Mouse (Mus musculus) heart, embryonic 10.5 days (tissue): ENCODE data around the gene Fam174b. TPM values are rescaled to one million over a fixed set of nuclear protein-coding genes. Genes with fewer than 3 reads are reported as not detected.

Source experiments
- DNase-seq: peaks from one replicate; pipeline ENCODE4 v3.0.0-alpha.2; 2017; ENCODE audit warnings: low spot score
- H3K27ac ChIP-seq: fragments of 300-500 bp; sonication (generic); 2 replicates; pipeline ENCODE4 v1.5.1; 2016; ENCODE audit warnings: mild to moderate bottlenecking
- H3K27me3 ChIP-seq: fragments of 300-500 bp; sonication (generic); 2 replicates; pipeline ENCODE4 v1.6.1; 2016; ENCODE audit warnings: mild to moderate bottlenecking; ENCODE audit not compliant: poor library complexity, insufficient read depth, severe bottlenecking
- H3K36me3 ChIP-seq: fragments of 300-500 bp; sonication (generic); 2 replicates; pipeline ENCODE4 v1.6.1; 2016; ENCODE audit warnings: mild to moderate bottlenecking, moderate library complexity
- H3K4me1 ChIP-seq: fragments of 300-500 bp; sonication (generic); 2 replicates; pipeline ENCODE4 v1.6.1; 2016; ENCODE audit warnings: mild to moderate bottlenecking
- H3K4me3 ChIP-seq: fragments of 300-500 bp; sonication (generic); 2 replicates; pipeline ENCODE4 v1.5.1; 2016; ENCODE audit warnings: mild to moderate bottlenecking, moderate library complexity
- H3K9me3 ChIP-seq: fragments of 300-500 bp; sonication (generic); 2 replicates; pipeline ENCODE4 v1.6.1; 2016; ENCODE audit warnings: mild to moderate bottlenecking, moderate library complexity
- WGBS: fragments of 180-500 bp; shearing (Covaris S2); methylation state at CpG from one replicate; pipeline ENCODE4 v1.1.7; 2016; 5-methylcytosine and 5-hydroxymethylcytosine counted together
- polyA plus RNA-seq: library from polyadenylated mRNA; unstranded; fragments of >200 nt; fragmentation: Nextera tagmentation; extraction: Ambion mirVana; gene quantifications from 2 replicates; pipeline ENCODE4 v1.2.1, GENCODE M21; 2016

The Fam174b gene
- polyA plus RNA-seq, result 21.0 and 24.1 TPM in 2 replicates

DNA sequence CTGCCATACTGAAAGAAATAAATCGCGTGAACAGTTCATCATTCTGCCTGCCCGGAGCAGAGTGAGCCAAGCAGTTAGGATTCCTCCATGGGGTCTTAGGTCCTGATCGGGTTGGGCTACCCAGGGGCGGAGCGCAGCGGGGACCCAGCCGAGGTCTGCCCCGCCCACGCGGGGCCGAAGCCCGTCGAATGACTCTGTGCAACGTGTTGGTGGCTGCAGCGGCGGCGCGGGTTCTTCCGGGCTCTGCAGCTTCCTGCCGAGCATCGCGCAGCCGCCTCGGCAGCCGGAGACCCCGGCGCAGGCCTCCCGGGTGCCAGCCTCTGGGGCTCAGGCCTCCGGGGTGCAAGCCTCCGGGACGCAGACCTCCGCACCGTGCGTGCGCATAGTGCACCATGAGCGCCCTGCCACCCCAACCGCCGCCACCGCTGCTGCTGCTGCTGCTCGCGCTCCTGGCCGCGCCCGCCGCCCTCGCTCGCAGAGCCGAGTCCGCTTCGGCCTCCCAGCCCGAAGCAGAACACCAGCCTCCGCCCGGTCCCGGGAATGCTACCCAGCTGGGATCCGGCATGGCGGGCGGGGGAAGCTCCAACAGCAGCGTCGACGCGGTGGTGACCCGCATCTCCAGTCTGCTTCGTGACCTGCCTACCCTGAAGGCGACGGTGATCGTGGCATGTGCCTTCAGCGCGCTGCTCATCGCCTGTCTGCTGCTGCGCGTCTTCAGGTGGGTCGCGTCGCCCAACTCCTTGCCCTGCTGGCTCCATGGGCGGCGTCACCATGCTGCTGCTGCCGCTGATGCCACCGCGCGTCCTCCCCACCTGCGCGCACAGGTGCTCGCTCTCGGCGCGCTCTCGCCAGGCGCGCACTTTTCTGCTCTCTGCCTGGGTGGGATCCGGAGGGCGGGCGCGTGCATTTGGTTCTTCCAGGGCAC is at the start of gene Fam174b:
Gene Fam174b, plus strand, starts transcription at position 192 of the 925 bp plus-strand sequence.
- 2% methylated on average over 94 of the region's 94 CpGs for WGBS
- Histone ChIP-seq H3K9me3 (no peaks in the 10 kb centered on the region), H3K4me1 (peaks cover 37% of the 10 kb centered on the region), H3K36me3 (no peaks in the 10 kb centered on the region), H3K4me3 (peak within 1 kb of the TSS; percentile 80), H3K27me3 (peaks cover 43% of the 10 kb centered on the region), H3K27ac (peak within 1 kb of the TSS; percentile 85)
- DNase-seq, result peak; percentile 79

DNA sequence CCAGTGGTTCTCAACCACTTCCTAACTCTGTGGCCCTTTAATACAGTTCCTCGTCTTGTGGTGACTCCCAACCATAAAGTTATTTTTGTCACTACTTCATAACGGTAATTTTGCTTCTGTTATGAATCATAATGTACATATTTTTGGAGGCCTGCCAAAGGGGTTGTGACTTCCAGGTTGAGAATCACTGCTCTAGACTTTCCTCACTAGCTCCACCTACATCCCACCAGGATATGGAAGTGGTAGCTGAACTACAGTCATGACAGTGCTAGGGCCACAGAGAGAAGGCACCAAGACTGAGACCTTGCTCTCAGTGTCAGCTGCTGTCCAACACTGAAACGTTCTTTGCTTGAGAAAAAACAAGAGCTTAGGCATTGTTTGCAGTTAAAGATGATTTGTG is 43.0 kb upstream of the Fam174b start:
- H3K36me3 ChIP-seq, result no peaks in the 10 kb centered on the region
- H3K4me3 ChIP-seq, result no peak overlapping the region
- WGBS, result 85% methylated on average over 3 of the region's 3 CpGs
- DNase-seq, result no peak
- no peak overlapping the region for H3K27ac ChIP-seq
- peaks cover 5% of the 10 kb centered on the region; the same call in 1 of the 2 replicates for H3K4me1 ChIP-seq
- no peaks in the 10 kb centered on the region for H3K9me3 ChIP-seq
- no peaks in the 10 kb centered on the region for H3K27me3 ChIP-seq

DNA sequence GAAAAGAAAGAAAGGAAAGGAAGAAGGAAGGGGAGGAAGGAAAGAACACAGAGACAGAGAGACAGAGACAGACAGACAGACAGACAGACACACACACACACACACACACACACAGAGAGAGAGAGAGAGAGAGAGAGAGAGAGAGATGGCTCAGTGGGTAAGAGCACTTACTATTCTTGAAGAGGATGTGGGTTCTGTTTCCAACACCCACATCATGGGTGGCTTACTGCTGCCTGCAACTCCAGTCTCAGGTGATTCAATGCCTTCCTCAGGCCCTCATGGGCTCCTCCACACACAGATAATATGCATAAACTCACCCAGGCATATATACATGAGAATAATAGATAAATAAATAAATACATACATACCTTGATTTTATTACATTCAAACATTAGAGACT is 35.8 kb upstream of the Fam174b start:
- no peak overlapping the region for H3K27ac ChIP-seq
- H3K36me3 ChIP-seq, result no peaks in the 10 kb centered on the region
- DNase-seq, result no peak
- no peaks in the 10 kb centered on the region for H3K27me3 ChIP-seq
- H3K9me3 ChIP-seq, result no peaks in the 10 kb centered on the region
- H3K4me3 ChIP-seq, result no peak overlapping the region
- no peaks in the 10 kb centered on the region for H3K4me1 ChIP-seq

DNA sequence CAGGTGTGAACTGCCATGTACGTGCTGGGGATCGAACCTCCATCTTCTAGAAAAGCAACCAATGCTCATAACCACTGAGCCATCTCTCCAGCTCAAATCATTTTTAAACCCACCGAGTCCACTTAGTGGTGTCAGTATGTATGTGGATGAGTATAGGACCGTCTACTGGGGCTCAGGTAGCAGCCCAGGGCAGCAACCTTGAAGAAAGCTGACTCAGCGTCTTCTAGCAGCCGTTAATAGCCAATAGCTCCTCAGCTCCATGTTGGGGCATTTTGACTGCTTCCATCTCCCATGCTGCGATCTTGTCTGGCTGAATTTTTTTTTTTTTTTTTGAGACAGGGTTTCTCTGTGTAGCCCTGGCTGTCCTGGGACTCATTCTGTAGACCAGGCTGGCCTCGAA is 26.6 kb upstream of the Fam174b start:
- Histone ChIP-seq H3K27me3 (no peaks in the 10 kb centered on the region), H3K4me3 (no peak overlapping the region), H3K27ac (no peak overlapping the region), H3K4me1 (peaks cover 10% of the 10 kb centered on the region), H3K9me3 (0 out of 2 replicates have a peak, but pooled peaks cover 4% of the 10 kb centered on the region), H3K36me3 (no peaks in the 10 kb centered on the region)
- WGBS, result 81% methylated on average over 8 of the region's 8 CpGs
- DNase-seq, result no peak

DNA sequence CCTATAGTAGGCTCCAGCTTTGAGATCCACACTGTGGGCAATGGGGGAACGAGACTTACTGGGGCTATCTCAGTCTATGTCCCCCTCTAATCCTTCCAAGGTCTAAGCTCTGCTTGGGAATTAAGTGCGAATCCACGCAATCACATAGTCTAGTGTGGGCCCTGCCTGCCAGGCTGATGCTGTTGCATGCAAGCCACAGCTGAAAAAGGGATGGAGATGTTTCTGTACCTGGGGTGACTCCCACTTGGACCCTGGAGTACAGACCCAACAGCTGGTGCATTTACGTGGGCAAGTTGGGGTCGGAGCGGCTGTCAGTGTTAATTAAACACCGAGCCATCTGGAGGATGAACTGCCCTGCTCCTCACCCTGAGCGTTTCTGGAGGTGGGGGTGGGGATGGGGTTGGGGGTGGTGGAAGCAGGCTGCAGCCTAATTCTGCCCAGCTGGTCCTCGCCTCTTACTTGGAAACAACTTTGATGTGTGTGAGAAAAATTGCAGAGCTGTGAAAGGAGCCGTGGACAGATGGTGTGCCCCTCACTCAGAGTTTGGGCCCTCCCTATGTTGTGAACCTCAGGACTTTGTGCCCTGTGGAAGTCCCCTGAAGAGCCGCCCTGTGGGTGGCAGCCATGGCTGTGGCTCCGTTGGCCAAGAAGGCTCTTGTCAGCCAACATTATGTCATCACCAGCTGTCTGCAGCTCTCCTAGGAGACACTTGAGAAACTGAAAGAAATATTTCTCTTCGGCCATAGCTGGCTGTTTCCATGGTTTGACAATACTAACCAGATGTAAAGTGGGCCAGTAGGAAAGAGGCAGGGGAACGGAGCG is 24.0 kb upstream of the Fam174b start:
- H3K27ac ChIP-seq, result no peak overlapping the region
- 61% methylated on average over 15 of the region's 15 CpGs for WGBS

DNA sequence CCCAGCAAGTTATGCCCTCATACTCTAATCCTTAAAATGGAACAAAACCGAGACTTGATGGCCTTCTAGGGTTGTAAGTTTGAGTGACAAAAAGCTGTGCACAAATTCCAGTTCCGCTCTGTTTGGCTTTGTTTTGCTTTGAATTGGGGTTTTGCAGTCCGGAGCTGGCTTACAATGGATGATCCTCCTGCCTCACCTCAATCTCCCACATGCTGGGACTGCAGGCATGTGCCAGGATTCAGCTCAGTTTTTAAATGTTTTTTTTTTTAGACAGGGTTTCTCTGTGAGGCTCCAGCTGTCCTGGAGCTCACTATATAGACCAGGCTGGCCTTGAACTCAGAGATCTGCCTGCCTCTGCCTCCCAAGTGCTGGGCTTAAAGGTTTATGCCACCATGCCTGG is 23.3 kb upstream of the Fam174b start:
- no peak for DNase-seq
- Histone ChIP-seq H3K4me3 (no peak overlapping the region), H3K4me1 (peaks cover 13% of the 10 kb centered on the region), H3K9me3 (0 out of 2 replicates have a peak, but pooled peaks cover 4% of the 10 kb centered on the region), H3K36me3 (no peaks in the 10 kb centered on the region), H3K27me3 (peaks cover 3% of the 10 kb centered on the region; the same call in 1 of the 2 replicates), H3K27ac (no peak overlapping the region)
- WGBS, result 90% methylated on average over 3 of the region's 3 CpGs

More for the DNA sequence above, 24.0 kb upstream of the Fam174b start:
- Histone ChIP-seq H3K36me3 (no peaks in the 10 kb centered on the region), H3K9me3 (0 out of 2 replicates have a peak, but pooled peaks cover 4% of the 10 kb centered on the region), H3K4me3 (no peak overlapping the region), H3K27me3 (peaks cover 3% of the 10 kb centered on the region; the same call in 1 of the 2 replicates), H3K4me1 (peaks cover 13% of the 10 kb centered on the region)
- no peak for DNase-seq

DNA sequence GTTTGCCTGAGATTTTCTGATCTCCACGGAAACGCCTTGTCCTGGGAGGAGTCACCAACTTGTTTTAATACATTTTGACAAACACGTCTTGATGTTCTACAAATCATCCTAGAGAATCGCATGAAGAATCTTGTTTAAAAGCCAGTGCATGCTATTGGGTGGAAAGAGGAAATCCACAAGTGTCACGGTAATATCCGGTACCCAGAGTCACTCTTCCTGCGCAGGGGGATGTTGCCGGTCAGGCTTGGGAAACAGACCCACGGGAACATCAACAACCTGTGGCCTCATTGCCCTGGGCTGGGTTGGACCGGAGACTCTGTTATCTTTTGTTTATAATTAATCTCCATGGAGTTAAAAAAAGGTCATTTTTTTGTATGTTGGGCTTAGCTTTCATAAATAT is 22.1 kb upstream of the Fam174b start:
- H3K4me3 ChIP-seq, result no peak overlapping the region
- WGBS, result 67% methylated on average over 10 of the region's 10 CpGs
- no peaks in the 10 kb centered on the region for H3K36me3 ChIP-seq
- H3K27me3 ChIP-seq, result peaks cover 3% of the 10 kb centered on the region; the same call in 1 of the 2 replicates
- 0 out of 2 replicates have a peak, but pooled peaks cover 4% of the 10 kb centered on the region for H3K9me3 ChIP-seq
- no peak for DNase-seq
- peaks cover 13% of the 10 kb centered on the region for H3K4me1 ChIP-seq
- no peak overlapping the region for H3K27ac ChIP-seq

DNA sequence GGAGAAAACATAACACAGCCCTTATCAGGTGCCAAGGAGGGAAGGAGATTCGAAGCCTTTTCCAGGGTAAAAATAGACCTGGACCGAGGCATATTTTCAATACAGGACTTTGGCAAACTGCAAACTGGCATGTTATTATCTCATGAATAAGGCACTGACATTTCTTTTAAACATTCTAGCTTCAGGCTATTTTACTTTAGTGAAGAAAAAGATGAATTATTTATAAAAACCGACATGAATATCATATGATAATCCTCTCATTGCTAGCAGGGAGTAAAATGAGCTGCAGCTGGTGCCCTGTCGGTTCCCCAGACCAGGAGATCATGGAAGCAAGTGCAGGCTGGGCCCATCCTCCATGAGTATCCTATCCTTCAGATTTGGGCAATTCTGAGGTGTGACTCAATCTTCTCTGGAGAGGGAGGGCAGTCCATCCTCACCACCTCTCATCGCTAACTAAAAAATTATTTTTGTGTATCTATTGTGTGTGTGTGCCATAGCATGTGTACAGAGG is 21.6 kb upstream of the Fam174b start:
- H3K27me3 ChIP-seq, result peaks cover 3% of the 10 kb centered on the region; the same call in 1 of the 2 replicates
- no peak overlapping the region for H3K27ac ChIP-seq
- 49% methylated on average over 5 of the region's 5 CpGs for WGBS
- H3K9me3 ChIP-seq, result 0 out of 2 replicates have a peak, but pooled peaks cover 4% of the 10 kb centered on the region
- no peaks in the 10 kb centered on the region for H3K36me3 ChIP-seq
- no peak for DNase-seq
- H3K4me1 ChIP-seq, result peaks cover 13% of the 10 kb centered on the region
- H3K4me3 ChIP-seq, result no peak overlapping the region

DNA sequence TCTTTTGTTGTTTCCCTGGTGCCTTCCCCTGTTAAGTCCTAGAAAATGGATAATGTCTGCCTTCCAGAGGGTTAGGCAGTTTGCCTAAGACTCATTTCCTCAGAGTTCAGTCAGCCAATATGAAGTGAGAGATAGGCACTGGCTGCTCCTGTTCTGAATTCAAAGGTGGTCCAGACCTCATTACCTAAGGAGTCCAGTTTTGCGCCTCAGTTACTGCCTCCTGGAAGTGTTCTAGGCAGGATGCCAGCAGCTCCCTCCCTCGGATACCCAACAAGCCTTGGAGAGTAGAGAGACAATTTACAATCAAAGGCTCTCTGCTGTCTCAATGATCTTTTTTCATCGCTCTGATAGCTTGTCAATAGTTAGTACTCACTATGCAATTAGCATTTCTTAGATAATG is 19.1 kb upstream of the Fam174b start:
- WGBS, result 68% methylated on average over 3 of the region's 3 CpGs
- peaks cover 3% of the 10 kb centered on the region; the same call in 1 of the 2 replicates for H3K27me3 ChIP-seq

DNA sequence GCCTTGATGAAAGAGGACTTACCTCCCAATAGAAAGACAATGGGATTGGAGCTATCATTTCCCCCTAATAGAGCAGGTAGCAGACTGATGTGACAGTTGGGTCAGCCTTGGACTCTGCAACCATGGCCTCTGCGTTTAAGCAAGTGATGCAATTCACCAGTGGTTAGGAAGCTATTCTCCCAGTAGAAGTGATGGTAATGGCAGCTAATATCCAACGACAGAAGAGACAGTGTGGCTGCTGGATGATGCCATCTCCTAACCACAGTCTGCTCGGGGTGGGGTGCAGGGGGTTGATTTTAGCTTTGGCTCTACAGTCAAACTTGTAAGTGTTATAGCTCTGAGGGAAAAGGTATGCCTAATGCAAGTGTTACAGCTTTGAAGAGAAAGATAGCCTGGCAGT is 18.3 kb upstream of the Fam174b start:
- Histone ChIP-seq H3K9me3 (0 out of 2 replicates have a peak, but pooled peaks cover 4% of the 10 kb centered on the region), H3K4me3 (no peak overlapping the region), H3K36me3 (no peaks in the 10 kb centered on the region), H3K27ac (no peak overlapping the region), H3K27me3 (peaks cover 3% of the 10 kb centered on the region; the same call in 1 of the 2 replicates), H3K4me1 (peaks cover 8% of the 10 kb centered on the region)
- WGBS, result 77% methylated on average over 3 of the region's 3 CpGs
- no peak for DNase-seq

More for the DNA sequence above, 19.1 kb upstream of the Fam174b start:
- H3K9me3 ChIP-seq, result 0 out of 2 replicates have a peak, but pooled peaks cover 4% of the 10 kb centered on the region
- H3K4me3 ChIP-seq, result no peak overlapping the region
- no peaks in the 10 kb centered on the region for H3K36me3 ChIP-seq
- no peak for DNase-seq
- H3K4me1 ChIP-seq, result peaks cover 12% of the 10 kb centered on the region
- H3K27ac ChIP-seq, result no peak overlapping the region

DNA sequence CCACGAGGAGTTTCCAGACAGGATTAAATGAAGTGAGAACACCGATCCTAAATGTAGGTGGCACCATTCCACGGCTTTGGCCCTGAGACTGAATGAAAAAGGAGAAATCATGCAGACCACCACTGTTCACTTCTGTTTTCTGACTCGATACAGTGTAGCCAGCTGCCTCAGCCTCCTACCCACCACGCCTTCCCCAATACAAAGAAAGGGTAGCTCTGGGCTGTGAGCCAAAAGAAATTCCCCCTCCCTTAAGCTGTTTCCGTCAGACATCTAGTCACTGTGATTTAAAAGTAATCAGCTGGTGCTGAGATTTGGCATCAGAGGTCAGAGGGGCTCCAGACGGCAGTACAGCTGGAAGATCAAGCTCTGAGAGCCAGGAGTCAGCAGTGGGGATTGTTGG is 10.2 kb upstream of the Fam174b start:
- Histone ChIP-seq H3K9me3 (0 out of 2 replicates have a peak, but pooled peaks cover 4% of the 10 kb centered on the region), H3K27ac (no peak overlapping the region), H3K4me3 (no peak overlapping the region), H3K36me3 (no peaks in the 10 kb centered on the region), H3K27me3 (no peaks in the 10 kb centered on the region), H3K4me1 (peaks cover 9% of the 10 kb centered on the region)
- 48% methylated on average over 7 of the region's 7 CpGs for WGBS
- DNase-seq, result no peak

DNA sequence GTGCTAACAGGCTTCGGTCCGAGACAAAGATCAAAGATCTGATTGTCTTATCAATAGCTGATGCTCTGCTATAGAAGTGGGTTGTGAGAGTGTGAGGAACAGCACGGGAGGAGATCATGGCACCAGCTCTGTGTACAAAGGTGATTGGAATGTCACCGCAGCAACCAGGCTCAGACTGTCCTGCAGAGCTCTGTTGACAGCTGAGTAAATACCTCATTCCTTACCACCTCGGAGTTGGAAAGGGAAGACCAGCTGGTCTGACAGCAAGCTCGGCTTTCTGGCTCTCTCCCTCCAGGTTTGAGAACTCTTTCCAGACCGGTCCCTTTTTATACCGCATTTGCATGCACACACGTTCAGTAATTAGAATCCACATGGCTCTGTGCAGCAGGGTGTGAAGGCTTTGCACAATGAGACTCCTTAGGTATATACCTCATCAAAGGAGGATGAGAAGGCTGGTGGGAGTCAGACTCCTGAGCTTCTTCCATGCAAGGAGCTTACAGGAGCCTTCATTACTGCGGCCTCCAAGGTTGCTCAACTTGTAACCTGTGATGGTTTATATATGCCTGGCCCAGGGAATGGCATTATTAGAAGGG is 9.6 kb upstream of the Fam174b start:
- Histone ChIP-seq H3K36me3 (no peaks in the 10 kb centered on the region), H3K27ac (no peak overlapping the region), H3K27me3 (no peaks in the 10 kb centered on the region), H3K9me3 (0 out of 2 replicates have a peak, but pooled peaks cover 4% of the 10 kb centered on the region), H3K4me3 (no peak overlapping the region), H3K4me1 (peaks cover 9% of the 10 kb centered on the region)
- DNase-seq, result no peak
- 51% methylated on average over 10 of the region's 10 CpGs for WGBS
